Mouse (Mus musculus): ENCODE measurements around the gene F2r. TPM values are rescaled to one million over a fixed set of nuclear protein-coding genes. Genes with fewer than 3 reads are reported as not detected.

F2r gene
- total RNA-seq, 2 experiments from 2014 or later = 2.1 to 2.6 TPM

DNA sequence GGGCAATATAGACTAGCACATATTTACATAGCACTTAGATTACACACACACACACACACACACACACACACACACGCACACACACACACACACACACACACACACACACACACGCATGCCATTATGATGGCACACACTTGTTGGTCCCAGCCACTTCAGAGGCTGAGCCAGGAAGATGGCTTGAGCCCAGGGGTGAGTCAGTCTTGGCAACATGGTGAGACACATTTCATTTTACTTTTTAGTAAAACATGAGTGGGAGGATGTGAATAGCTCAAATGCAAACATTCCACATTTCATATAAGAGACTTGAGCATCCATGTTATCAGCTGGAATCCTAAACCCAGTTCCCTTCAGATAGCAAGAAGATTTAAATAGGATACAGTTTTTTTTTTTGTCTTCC, 15.1 kb upstream of the F2r start:
- ATAC-seq (replicated peaks; ENCODE audit: poor library complexity, severe bottlenecking) = no peak

DNA sequence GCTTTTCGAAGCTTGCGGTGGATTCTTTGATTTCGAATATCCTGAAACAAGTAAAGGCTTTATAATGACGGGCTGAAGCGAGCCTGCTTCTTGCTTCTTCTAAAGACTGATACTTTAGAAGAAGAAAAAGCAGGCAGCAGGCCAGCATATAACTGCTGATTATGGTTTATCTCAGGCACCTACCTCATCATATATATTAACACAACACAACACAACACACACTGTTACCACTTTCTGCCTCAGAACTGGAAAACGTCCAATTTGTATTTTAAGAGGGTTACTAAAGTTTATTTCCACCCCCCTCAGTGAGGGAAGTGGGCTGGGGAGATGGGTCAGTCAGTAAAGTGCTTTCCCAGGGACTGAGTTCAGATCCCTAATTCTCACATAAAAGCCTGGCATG, 13.9 kb upstream of the F2r start:
- no peak for ATAC-seq (replicated peaks; ENCODE audit: poor library complexity, severe bottlenecking)

DNA sequence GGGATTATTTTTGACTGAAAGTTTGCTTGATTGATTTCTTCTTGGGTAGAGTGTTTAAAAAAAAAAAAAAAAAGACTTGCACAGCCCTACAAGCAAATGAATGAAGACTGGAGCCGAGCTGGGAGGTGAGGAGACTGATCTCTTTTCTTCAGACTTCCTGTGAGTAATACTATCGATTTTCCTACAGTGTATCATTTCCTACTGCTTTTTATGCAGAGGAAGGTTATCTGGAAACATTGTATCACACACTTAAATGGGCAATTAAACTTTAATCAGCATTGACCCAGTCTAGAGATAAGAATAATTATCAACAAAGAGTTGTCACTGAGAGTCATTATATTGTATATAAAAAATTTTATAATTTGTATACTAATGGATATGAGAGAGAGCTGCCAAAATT, 12.5 kb upstream of the F2r start:
- no peak for ATAC-seq (replicated peaks; ENCODE audit: poor library complexity, severe bottlenecking)

DNA sequence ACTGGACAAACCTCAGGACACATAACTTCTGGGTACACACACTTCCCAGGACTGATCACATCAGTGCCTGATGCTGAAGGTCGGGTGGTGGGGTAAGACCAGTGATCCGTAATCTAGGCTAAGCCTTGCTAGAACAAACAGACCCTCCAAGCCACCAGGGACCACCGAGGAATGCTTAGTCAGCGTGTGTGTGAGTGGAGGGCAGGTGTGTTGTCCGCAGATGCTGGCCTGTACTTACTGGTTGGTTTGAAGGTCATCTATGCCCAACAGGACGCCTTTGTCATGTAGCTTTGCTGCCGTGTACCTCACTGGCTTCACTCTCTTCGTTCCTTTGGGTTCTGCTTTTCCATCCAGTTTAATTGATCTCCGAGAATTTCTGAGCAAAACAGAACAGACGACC, 11.5 kb upstream of the F2r start:
- no peak for ATAC-seq (replicated peaks; ENCODE audit: poor library complexity, severe bottlenecking)

DNA sequence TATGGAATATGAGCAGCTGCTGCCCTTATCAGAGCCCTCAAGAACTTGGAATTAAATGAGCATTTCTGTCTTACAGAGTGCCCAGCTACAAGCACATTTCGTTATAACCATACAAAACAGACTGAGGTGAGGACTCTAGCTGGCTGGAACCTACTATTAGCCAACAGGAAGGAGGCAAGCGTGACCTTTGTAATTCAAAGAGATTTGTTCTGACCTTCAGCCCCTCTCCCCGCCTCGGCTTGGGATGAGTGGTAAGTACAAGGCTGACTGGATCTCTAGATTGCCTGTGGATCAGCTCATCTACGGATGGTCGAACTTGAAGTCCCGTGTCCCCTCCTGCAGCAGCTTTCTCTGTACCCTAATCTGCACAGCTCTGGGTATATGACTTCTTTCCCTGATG, 8.4 kb upstream of the F2r start:
- ATAC-seq (replicated peaks; ENCODE audit: poor library complexity, severe bottlenecking) = no peak

DNA sequence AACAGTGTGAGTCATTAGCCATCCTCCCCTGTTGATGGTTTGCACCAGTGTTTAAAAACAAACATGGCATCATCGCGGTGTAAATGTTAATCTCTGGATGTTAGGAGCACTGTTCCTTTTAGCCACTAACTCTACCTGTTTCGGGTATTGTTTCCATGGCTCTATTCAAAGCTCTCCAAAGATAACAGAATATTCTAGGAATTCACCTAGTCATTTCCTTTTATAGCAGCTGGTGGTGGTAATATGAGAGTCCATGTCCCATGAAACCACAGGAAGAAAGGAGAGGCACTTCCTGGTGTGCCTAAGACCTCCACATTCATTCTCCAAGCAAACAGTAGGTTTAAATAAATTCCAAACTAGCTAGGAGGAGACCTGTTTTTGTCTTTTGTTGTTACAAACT, 4.8 kb upstream of the F2r start:
- ATAC-seq (replicated peaks; ENCODE audit: poor library complexity, severe bottlenecking) = no peak

DNA sequence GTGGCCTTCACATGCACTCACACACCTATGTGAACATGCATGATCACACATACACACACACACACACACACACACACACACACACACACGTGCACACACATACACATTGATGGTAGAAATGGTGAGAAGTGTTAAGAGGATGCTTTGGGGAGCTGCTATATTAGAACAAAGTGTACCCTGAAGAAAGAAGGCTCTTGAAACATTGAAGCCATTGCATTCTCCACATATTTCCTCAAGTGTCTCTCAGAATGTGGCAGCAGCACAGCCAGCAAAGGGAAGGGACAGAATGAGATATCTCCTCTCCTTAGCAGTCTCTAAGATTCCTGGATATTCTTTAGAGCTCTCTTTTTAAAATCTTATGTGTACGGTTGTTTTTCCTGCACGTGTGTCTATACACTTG, 3.3 kb upstream of the F2r start:
- no peak for ATAC-seq (replicated peaks; ENCODE audit: poor library complexity, severe bottlenecking)

DNA sequence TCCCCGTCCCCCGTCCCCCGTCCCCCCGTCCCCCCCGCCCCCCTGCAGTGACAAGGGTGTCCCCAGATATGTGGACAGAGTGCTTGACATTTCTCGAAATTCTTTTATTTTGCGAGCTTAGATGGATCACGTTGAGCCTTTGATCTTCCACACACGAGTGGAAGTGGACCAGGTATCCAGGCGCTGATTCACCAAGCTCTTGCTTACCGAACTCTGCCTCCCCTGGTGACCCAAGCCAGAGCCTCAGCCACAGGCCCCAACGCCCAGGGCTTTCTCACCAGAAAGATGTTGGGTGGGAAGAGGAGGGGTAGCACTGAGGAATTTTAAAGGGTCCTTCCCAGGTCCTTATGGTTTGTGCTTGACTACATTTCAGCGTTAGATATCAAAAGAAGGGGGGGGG, 572 bp upstream of the F2r start:
- no peak for ATAC-seq (replicated peaks; ENCODE audit: poor library complexity, severe bottlenecking)

DNA sequence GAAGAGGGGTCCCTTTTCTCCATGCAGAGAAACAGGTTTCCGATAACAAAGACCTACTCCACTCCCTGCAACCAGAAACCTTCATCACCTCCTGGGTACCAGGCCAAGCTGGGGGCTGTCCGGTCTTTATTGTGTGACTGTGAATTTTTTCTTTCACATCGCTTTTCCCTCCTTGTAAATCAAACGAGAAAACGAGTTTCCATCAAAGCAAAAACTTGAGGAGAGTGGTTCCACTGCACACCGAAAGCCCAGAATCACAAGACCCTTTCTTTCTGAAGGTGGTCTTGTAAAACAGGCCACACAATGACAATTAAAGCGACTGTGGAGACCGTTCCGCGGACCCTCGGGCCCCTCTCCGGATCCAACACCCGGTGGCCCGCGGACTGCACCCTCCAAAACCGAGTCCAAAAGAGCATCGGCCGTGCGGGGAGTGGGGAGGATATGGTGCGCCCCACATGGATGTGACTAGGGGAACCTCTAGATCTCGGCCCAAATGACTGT, 566 bp downstream of the F2r start:
- no peak for ATAC-seq (replicated peaks; ENCODE audit: poor library complexity, severe bottlenecking)

DNA sequence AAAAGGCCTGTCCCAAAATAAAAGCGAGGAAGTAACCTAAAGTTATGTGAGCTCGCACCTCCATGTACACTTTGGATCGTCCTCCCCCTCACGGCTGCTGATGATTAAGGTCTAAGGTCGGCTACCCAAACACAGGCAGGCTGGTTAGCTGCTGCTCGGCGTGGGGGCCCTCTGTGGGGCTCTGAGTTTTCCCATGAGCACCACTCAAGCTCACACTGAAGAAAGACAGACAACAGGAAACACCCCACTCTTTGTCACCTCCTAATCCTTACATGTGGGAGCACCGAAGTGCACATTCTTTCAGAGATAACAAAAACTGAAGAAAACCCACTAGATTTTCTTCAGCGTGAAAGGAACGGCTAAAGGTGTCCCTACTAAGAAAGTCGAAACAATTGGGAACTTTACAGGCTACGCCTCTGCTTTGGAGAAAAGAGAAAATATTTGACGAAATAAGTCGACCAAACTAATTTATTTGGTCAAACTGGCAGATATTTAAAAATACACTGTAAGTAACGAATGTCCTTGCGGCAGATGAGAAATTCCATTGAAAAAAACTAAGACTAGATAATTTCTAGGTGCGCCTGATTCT, 1.1 kb downstream of the F2r start:
- ATAC-seq (replicated peaks; ENCODE audit: poor library complexity, severe bottlenecking) = no peak

DNA sequence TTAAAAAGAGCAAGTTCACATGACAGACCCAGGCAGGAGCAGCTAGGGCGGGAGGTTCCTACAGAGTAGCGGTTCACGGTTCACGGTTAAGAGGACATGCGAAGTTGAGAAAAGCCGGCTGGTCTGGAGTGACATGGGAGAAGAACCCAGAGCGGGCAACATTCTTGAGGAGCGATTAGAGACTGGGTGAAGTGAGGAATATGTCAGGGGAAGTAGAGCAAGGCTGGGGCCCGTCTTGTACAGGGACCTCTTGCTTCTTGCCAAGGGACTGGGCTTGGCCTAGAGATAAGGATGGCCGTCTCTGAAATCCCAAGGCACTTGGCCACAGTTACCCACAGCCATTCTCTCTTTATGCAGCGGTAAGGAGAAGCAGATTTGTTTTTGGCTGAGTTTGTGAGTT, 1.8 kb downstream of the F2r start:
- no peak for ATAC-seq (replicated peaks; ENCODE audit: poor library complexity, severe bottlenecking)

DNA sequence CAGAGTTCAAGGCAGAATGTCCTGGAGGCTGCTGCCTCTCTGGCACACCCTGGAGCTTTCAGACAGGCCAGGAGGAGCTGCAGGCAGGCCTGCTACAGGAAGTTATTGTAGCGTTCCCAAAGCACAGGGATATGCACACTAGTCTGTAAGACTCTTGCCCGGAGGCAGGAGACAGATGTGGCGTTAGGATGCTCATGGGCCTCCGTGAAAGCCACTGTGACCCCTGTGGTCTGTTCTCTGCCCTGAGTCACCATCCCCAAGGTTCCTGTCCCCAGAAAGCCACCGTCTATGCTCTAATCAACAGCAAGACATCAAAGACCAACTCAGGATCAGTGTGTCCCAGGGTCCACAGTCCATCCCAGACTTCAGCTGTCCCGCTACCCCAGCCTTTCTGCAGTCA, 3.5 kb downstream of the F2r start:
- no peak for ATAC-seq (replicated peaks; ENCODE audit: poor library complexity, severe bottlenecking)

DNA sequence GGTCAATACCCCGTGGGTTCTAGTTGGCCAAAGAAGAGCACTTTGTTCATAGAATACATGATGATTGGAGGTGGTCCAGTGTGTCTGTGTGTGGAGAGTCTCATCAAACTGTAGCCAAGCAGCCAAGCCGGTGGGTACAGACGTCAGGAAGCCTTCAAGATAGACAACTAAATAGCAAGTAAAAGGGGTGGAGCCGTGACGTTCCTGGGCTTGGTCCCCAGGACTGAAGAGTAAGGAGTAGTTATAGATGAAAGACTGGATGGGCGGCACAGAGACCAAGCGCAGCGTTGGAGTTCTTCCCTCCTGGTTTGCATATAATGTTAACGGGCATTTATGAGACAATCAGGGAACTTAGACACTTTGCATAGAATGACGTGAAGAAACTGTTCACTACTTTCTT, 6.0 kb downstream of the F2r start:
- no peak for ATAC-seq (replicated peaks; ENCODE audit: poor library complexity, severe bottlenecking)

DNA sequence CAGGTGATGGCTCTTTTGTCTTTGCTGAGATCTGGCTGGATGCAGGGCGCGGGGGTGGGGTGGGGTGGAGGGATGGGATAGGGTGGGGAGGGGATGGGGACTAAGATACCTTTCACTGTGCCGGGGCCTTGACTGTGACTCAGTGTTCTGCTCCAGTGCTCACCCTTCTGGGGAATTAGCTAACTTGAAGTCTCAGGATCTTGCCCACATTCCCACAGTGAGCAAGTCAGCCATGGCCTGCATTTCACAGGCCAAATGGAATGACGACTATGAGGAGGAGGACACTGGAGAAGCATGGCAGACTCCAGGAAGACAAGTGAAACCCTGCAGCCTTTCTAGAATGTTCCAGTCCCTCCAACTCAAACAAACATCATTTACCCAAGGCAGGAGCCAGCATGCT, 6.5 kb downstream of the F2r start:
- ATAC-seq (replicated peaks; ENCODE audit: poor library complexity, severe bottlenecking) = no peak

DNA sequence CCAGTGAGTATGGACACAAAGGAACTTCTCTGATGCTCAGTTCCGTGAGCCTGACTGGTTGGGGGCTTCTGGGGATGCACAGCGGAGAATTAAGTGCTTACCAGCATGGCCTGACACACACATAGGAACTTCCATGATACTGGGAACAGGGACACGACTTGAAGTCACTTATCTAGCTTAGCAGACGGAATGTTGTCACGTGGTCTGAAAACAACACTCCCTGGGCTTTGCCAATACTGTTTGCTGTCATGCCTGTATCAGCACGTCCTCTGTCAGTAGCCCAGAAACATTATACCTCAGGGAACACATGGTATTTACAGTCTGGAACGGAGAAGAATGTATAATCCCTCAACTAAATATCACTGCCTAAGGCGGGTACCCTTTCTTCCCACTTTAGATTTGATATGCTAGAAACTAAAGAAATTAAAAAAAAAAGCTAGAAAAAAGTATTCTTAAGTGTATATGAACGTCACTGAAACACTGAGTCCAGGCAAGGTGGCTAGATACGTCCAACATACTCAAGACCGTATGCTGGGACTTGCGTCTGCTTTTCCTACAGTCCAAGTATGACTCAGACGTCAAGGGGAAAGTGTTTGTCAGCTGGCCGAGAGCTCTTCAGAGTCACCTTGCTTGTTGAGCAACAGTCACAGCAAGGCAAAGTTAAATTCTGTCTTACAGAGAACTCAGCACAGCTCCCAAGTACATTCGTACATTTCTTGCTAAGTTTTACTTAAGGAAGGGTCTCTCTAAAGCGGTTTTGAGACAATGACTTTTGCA, 7.3 kb downstream of the F2r start:
- no peak for ATAC-seq (replicated peaks; ENCODE audit: poor library complexity, severe bottlenecking)

DNA sequence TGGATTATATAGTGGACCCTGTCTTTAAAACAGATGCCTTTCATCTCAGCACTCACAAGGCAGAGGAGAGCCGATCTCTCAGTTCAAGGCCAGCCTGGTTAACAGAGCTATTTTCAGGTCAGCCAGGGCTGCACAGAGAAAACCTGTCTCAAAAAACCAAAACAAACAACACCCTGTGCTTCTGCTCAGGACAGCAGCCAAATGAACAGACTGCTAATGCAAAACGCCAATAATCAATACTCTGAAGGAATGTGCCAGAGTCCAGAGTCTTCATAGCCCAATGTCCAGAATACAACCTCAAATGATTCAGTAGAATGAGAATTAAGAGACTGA, 9.2 kb downstream of the F2r start:
- ATAC-seq (replicated peaks; ENCODE audit: poor library complexity, severe bottlenecking) = no peak

DNA sequence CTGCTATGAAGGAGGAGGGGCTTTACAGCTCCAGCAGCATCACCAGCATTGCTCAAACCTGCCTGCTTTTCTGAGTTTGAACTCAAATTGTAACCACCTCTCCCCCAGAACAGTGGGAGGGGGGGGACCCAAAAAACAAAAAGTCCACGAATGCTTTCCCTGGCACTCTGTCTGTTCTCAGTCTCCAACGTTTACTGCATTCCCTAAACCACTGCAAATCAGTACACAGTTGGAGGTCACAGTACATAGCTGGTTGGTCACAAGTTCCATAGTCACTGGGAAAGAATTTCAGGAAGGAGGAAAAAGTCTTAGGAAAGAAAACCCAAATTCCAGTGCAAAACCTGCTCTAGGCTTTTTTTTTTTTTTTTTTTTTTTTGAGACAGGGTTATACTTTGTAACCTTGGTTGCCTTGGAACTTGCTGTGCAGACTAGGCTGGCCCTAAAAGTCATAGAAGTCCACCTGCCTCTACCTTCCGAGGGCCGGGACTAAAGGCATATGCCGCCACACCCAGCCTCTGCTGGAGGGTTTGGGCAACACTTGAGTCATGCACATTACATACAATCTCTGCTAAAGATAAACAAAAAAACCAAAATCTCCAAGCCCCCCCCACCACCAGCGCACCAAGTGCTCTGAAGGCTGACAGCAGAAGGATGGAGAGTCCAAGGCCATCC, 9.7 kb downstream of the F2r start:
- ATAC-seq (replicated peaks; ENCODE audit: poor library complexity, severe bottlenecking) = no peak

DNA sequence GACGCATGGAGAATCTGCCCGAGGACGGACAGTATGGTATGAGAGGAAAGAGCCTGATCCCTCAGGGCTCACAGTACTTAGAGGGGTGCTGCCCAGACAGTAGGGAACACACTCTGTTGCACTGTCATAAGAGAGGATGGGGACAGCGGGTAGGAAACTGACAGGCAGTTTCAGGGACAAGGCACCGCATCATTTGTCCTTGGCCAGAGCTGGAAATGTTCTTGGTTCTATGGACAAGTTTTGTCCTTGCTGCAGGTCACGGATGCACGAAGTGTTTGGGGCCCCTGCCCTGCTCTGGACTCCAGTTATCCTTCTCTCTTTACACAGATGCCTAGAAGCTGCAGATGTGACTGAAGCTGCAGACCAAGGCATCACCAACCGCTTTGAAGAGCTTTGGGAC, 11.3 kb downstream of the F2r start:
- no peak for ATAC-seq (replicated peaks; ENCODE audit: poor library complexity, severe bottlenecking)

DNA sequence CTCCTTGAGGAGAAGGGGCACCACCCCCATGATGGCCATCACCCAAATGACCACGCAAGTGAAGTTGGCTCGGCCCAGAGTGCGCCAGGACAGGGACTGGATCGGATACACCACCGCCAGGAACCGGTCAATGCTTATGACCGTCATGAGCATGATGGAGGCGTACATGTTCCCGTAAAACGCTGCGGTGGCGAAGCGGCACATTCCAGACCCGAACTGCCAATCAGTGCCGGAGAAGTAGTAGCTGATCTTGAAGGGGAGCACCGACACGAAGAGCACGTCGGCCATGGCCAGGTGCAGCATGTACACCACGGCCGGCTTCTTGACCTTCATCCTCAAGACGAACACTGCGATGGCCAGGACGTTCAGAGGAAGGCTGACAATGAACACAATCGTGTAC, 14.0 kb downstream of the F2r start:
- ATAC-seq (replicated peaks; ENCODE audit: poor library complexity, severe bottlenecking) = no peak

DNA sequence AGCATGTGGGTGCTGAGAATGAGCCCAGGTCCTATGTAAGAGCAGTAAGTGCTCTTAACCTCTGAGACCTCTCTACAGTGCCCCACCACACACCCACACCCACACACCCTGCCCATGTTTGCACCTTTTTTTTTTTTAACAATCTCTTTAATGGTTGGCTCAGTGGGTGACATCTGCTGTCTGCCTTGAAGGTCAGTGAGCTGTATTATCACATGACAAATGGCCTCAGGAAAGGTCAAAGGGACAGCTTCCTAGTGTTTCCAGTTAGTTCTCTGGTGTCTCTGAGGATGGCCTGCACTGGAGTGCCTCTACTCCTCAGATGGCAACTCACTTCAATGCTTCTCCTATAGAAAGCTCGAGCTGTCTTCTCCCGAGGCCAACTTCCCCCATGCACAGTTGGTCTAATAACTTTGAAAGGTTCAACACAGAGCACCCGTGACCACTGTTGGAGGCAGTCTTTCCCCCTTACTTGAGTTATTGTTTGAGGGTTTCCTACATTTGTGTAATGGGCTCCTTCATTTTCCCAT, 18.4 kb downstream of the F2r start:
- no peak for ATAC-seq (replicated peaks; ENCODE audit: poor library complexity, severe bottlenecking)

DNA sequence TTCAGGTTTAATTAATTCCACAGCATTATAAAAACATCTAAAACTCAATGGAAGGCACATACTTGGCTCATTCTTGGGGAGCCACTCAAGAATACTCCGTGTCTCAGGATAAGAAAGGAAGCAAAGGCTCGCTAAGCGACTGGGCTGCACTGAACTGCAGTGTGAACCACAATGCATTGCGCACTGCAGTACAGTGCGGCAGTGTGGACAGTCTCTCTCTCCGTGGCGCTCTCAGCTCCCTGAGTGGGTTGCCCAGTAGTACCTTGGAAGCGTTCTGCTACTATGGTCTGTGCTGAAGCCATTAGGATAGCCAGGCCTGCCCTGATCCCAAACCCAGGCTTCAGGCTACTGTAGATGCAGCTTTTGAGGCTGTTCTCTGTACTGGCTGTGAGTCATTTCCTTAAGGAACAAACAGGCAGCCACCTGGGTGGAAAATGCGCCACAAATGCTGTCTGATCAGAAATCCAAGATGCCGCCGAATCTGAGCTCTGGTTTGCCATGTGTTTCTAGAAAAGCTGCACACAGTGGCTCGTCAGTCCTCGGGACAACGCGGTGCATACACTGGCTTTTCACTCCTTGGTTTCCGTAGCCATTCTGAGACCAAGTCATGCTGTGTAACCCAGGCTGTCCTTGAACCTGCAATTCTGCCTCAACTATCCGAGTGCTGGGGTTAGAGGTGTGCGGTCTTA, 19.9 kb downstream of the F2r start:
- ATAC-seq (replicated peaks; ENCODE audit: poor library complexity, severe bottlenecking) = no peak

Measured in granulocyte monocyte progenitor cell, adult 5-6 weeks (primary cell).